Mouse (Mus musculus): ENCODE data around the gene Klkb1. TPM values are rescaled to one million over a fixed set of nuclear protein-coding genes. Genes with fewer than 3 reads are reported as not detected.
A peak's percentile ranks its signal among the peaks of the same experiment; 100 is the strongest.

Klkb1 gene
- total RNA-seq, 2 experiments from 2014 or later: not detected

- intact Hi-C loops (cut with DNase I): no loop called here
- no peak for DNase-seq
These were observed 25.6 kb downstream of the Klkb1 start for GRCm38 (mm10) chr8:45269056-45269455.

GRCm38 (mm10) chr8:45268485-45268884 is 26.2 kb downstream of the Klkb1 start:
- intact Hi-C loops (cut with DNase I): no loop called here
- no peak for DNase-seq

- intact Hi-C loops (cut with DNase I): no loop called here
- DNase-seq: peak; percentile 32
These were observed 26.9 kb downstream of the Klkb1 start for GRCm38 (mm10) chr8:45267611-45268391.

- no peak for DNase-seq
- intact Hi-C loops (cut with DNase I): no loop called here
These were observed 27.7 kb downstream of the Klkb1 start for GRCm38 (mm10) chr8:45266993-45267392.

- intact Hi-C loops (cut with DNase I): no loop called here
- DNase-seq: no peak
These were observed 29.7 kb downstream of the Klkb1 start for GRCm38 (mm10) chr8:45264918-45265317.

- no peak for DNase-seq
- intact Hi-C loops (cut with DNase I): no loop called here
These were observed 31.8 kb downstream of the Klkb1 start for GRCm38 (mm10) chr8:45262851-45263250.

- intact Hi-C loops (cut with DNase I): no loop called here
- DNase-seq: no peak
These were observed 32.7 kb downstream of the Klkb1 start, which contains the start of gene F11 for GRCm38 (mm10) chr8:45261920-45262319. TSS of gene F11 (minus strand) at chr8:45262031.

GRCm38 (mm10) chr8:45258421-45258820 is 36.2 kb downstream of the Klkb1 start:
- no peak for DNase-seq
- intact Hi-C loops (cut with DNase I): no loop called here

- intact Hi-C loops (cut with DNase I): no loop called here
- no peak for DNase-seq
These were observed 39.6 kb downstream of the Klkb1 start for GRCm38 (mm10) chr8:45255040-45255439.

- no peak for DNase-seq
- intact Hi-C loops (cut with DNase I): no loop called here
These were observed 40.3 kb downstream of the Klkb1 start for GRCm38 (mm10) chr8:45254194-45254842.

- intact Hi-C loops (cut with DNase I): no loop called here
- DNase-seq: no peak
These were observed 41.1 kb downstream of the Klkb1 start for GRCm38 (mm10) chr8:45253586-45253985.

GRCm38 (mm10) chr8:45253111-45253510 is 41.5 kb downstream of the Klkb1 start:
- intact Hi-C loops (cut with DNase I): no loop called here

GRCm38 (mm10) chr8:45246307-45246706 is 48.4 kb downstream of the Klkb1 start:
- DNase-seq: no peak
- intact Hi-C loops (cut with DNase I): no loop called here

More at GRCm38 (mm10) chr8:45253111-45253510, 41.5 kb downstream of the Klkb1 start:
- no peak for DNase-seq

- intact Hi-C loops (cut with DNase I): loop anchor here (5.0 kb wide), 1 partner anchor 187 kb away; no protein-coding TSS in a partner anchor
These were observed 55.3 kb downstream of the Klkb1 start for GRCm38 (mm10) chr8:45239363-45239762.

GRCm38 (mm10) chr8:45238282-45238681 is 56.4 kb downstream of the Klkb1 start:
- intact Hi-C loops (cut with DNase I): loop anchor here (1.0 to 5.0 kb wide), 2 partner anchors 170 to 186 kb away; no protein-coding TSS in a partner anchor

More at GRCm38 (mm10) chr8:45239363-45239762, 55.3 kb downstream of the Klkb1 start:
- DNase-seq: no peak

GRCm38 (mm10) chr8:45236164-45236912 is 58.3 kb downstream of the Klkb1 start:
- DNase-seq: peak; percentile 35 to 43
- intact Hi-C loops (cut with DNase I): loop anchor here (5.0 kb wide), 1 partner anchor 184 kb away; no protein-coding TSS in a partner anchor

More at GRCm38 (mm10) chr8:45238282-45238681, 56.4 kb downstream of the Klkb1 start:
- DNase-seq: no peak

- DNase-seq: no peak
- intact Hi-C loops (cut with DNase I): loop anchor here (5.0 kb wide), 1 partner anchor 183 kb away; no protein-coding TSS in a partner anchor
These were observed 59.4 kb downstream of the Klkb1 start for GRCm38 (mm10) chr8:45235228-45235627.

- intact Hi-C loops (cut with DNase I): no loop called here
- no peak for DNase-seq
These were observed 61.4 kb downstream of the Klkb1 start for GRCm38 (mm10) chr8:45233256-45233655.

All from heart, postnatal 36 days (tissue).